Mouse (Mus musculus): ENCODE measurements around the gene Zfp217.

The Zfp217 gene

GRCm38 (mm10) chr2:170101132-170101531 lies 46.8 kb downstream of the Zfp217 start:
- peak; percentile 77 for DNase-seq (ENCODE audit: low spot score)

GRCm38 (mm10) chr2:170094871-170095270 lies 53.0 kb downstream of the Zfp217 start:
- no peak for DNase-seq (ENCODE audit: low spot score)

- no peak for DNase-seq (ENCODE audit: low spot score)
These were observed 53.7 kb downstream of the Zfp217 start for GRCm38 (mm10) chr2:170094220-170094619.

GRCm38 (mm10) chr2:170091563-170092443 lies 56.1 kb downstream of the Zfp217 start:
- DNase-seq (ENCODE audit: low spot score): no peak

DNA sequence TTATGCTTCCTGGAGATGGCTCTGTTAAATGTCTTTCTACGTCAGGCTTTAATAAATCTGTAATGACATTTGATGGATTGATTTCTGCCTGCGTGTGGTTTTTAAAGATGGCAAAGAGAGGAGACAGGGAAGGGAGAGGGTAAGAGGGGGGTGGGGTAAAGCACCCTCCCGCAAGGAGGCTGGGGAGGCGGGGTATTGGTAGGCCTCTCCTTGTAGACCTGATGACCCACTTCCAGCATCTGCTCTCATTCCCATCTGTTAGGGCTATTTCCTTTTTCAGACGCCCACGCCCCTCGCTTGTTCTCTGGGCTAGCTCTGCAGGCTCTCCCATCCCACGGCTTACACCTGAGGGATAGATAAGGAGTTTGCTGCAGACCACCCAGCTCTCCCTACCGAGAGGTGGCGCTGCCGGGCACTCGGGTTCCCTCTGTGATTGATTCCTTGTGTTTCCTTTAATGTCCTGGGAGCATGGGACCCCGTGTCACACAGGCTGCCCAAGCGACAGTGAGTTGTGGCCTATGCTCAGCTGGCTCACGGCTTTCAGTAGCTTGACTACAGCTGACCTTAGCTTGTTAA lies 69.4 kb downstream of the Zfp217 start:
- DNase-seq (ENCODE audit: low spot score): no peak

DNA sequence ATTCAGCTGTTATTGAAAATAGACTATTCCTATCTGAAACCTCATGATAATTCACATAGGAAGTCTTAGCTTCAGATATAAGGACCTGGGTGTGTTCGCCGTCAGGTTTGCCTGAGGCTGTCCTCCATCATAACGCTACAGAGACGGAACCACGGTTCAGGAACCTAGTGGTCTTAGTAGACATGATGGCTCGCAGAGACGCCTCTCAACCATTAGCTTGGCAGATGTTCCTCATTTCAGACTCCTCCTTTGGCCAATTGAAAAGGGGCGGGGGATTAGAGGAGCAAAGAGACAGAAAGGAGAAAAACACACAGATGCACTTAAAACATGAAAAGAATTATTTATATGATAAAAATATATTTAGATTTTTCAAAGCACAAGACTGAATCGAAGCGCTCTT lies 69.9 kb downstream of the Zfp217 start:
- DNase-seq (ENCODE audit: low spot score): no peak

DNA sequence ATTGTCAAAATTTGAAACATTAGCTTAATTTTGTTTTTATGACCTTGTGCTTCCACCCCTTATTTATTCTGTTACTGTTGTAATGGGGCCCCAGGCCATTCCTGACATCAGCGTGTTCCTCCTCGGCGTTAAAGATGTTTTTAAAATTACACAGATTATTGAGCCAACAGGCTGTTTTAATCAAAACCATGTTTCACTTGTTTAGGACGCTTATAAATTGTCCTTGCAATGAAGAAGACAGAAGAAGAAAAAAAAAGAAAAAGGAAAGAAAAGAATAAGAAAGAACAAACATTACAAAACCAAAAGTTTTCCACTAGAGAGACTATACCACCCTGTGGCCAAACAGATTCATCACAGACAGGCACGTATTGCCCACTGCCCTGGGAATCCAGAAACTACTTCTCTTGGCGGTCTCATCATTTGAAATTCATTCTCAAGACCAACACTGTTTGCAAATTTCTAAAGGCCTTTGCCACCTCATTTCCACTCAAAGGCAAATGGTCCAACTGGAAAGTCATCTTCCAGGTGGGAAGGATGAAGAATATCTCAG lies 70.9 kb downstream of the Zfp217 start:
- DNase-seq (ENCODE audit: low spot score): no peak

GRCm38 (mm10) chr2:170070641-170071241 lies 77.2 kb downstream of the Zfp217 start:
- DNase-seq (ENCODE audit: low spot score): no peak

DNA sequence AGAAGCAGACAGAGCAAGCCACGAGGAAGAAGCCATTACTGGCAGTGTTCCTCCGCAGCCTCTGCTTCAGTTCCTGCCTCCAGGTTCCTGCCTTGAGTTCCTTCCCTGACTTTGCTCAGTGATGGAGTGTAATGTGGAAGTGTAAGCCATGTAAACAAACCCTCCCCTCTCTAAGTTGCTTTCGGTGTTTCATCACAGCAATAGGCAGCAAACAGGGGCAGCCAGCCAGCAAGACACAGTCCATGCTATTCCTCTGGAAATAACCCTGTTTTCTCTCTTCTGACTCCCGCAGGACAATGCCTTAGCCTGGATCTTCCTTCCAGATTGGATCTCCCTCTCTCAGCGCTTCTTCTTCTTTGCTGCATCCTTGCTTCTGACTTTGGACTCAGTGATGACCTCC lies 77.9 kb downstream of the Zfp217 start:
- DNase-seq (ENCODE audit: low spot score): no peak

DNA sequence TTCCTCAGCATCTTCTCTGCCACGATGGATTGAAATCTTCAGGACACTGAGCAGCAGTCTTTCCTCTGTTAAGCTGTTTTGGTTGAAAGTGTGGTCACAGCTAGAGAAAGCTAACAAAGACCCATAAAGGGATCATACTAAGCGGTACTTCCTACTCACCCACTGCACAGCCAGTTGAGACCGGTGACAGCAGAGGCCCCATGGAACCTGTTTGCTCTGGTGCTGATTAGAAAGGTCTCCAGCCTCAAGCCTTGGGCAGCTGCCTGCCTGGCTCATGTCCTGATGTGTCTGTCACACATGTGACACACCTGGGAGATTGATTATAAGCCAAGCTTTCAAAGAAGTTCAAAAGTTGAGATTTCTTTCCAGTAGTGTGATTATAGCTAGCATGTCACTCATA lies 85.5 kb downstream of the Zfp217 start:
- no peak for DNase-seq (ENCODE audit: low spot score)

DNA sequence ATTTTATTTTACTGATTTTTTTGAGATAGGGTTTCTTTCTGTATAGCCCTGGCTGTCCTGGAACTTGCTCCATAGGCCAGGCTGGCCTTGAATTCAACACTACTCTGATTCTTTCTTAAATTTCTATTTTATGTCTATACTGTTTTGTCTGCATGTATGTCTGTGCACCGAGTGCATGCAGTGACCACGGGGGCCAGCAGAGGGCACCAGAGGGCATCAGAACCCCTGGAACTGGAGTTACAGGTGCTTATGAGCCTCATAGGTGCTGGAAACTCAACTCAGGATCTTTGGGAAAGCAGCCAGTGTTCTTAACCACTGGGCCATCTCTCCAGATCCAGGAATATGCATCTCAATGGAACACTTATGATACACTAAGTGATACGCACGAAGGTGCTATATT lies 87.8 kb downstream of the Zfp217 start:
- DNase-seq (ENCODE audit: low spot score): peak; percentile 37

- DNase-seq (ENCODE audit: low spot score): no peak
These were observed 89.1 kb downstream of the Zfp217 start for GRCm38 (mm10) chr2:170058774-170059173.
